8 mouse cellular contexts compared by ENCODE assay signal in genomic region chr2:80446308-80447151, GRCm38 (mm10). TPM values are rescaled to one million over a fixed set of nuclear protein-coding genes. Genes with fewer than 3 reads are reported as not detected.
A peak's percentile ranks its signal among the peaks of the same experiment; 100 is the strongest.
DNase-seq lines count a peak whose midpoint lies in the region; ATAC-seq and TF ChIP-seq lines count a peak whose summit lies in the region.

No protein-coding gene starts in this region.

- peak; percentile 52 for ATAC-seq in granulocyte monocyte progenitor cell, adult 5-6 weeks (replicated peaks; ENCODE audit: poor library complexity, severe bottlenecking)
- ATAC-seq in intestine, embryonic 16.5 days, result peak; percentile 75
- peak; percentile 43 for ATAC-seq in limb, embryonic 12.5 days (ENCODE audit: insufficient number of reproducible peaks, insufficient read depth, low FRiP score, low TSS enrichment, low read depth)

- peak; percentile 8 to 41 for DNase-seq in left cerebral cortex, adult 18-20 months (ENCODE audit: low spot score in 2 of 2)
- DNase-seq in left cerebral cortex, adult 11 months (ENCODE audit: low spot score), result no peak
- peak; percentile 9 to 10 for DNase-seq in urinary bladder, postnatal 36 days (ENCODE audit: low spot score in 2 of 2)

- H3K27me3 ChIP-seq in intestine, embryonic 16.5 days (replicated peaks; ENCODE audit: control insufficient read depth, insufficient read depth, low read length), result peaks cover 8% of the 10 kb centered on the region
- 0 out of 2 replicates have a peak, but pooled peaks cover 4% of the 10 kb centered on the region for H3K27me3 ChIP-seq in limb, embryonic 12.5 days
- peaks cover 8% of the 10 kb centered on the region for H3K27me3 ChIP-seq in myocyte (ENCODE audit: control insufficient read depth, insufficient read depth, insufficient read length)

- H3ac ChIP-seq in myocyte (ENCODE audit: control insufficient read depth, insufficient read length), result no peak overlapping the region

- peak overlapping the region; percentile 70 for H3K9ac ChIP-seq in intestine, embryonic 16.5 days (ENCODE audit: low read depth, low read length)
- H3K9ac ChIP-seq in limb, embryonic 12.5 days (replicated peaks), result peak overlapping the region; percentile 81

- H3K27ac ChIP-seq in cortical plate, adult 2 months (ENCODE audit: insufficient read depth, low read length), result no peak overlapping the region
- H3K27ac ChIP-seq in intestine, embryonic 16.5 days (ENCODE audit: low read length), result no peak overlapping the region
- peak overlapping the region; percentile 88 for H3K27ac ChIP-seq in limb, embryonic 12.5 days

- TF ChIP-seq CTCF in cortical plate, adult 2 months (IDR thresholded peaks at IDR 0.05; ENCODE audit: extremely low read depth, insufficient read depth, low read length), result no peak

- H3K36me3 ChIP-seq in intestine, embryonic 16.5 days (ENCODE audit: control insufficient read depth, insufficient read depth, low read length), result no peaks in the 10 kb centered on the region
- 0 out of 2 replicates have a peak, but pooled peaks cover 7% of the 10 kb centered on the region for H3K36me3 ChIP-seq in limb, embryonic 12.5 days
- H3K36me3 ChIP-seq in myocyte (ENCODE audit: control insufficient read depth, insufficient read depth), result no peaks in the 10 kb centered on the region

- H3K4me2 ChIP-seq in intestine, embryonic 16.5 days (ENCODE audit: low read depth, low read length), result peak overlapping the region; percentile 99
- peak overlapping the region; percentile 96 for H3K4me2 ChIP-seq in limb, embryonic 12.5 days
- H3K4me2 ChIP-seq in myocyte (ENCODE audit: low read depth), result peak overlapping the region; percentile 99

- H3K4me1 ChIP-seq in cortical plate, adult 2 months (ENCODE audit: control insufficient read depth, insufficient read depth, low read length), result no peaks in the 10 kb centered on the region
- no peaks in the 10 kb centered on the region; the same call in 1 of the 2 replicates for H3K4me1 ChIP-seq in intestine, embryonic 16.5 days (ENCODE audit: control insufficient read depth, insufficient read depth, low read length)
- peaks cover 13% of the 10 kb centered on the region for H3K4me1 ChIP-seq in limb, embryonic 12.5 days (replicated peaks)

- TF ChIP-seq POLR2A in cortical plate, adult 2 months (IDR thresholded peaks at IDR 0.05; ENCODE audit: extremely low read depth, insufficient read depth, low read length), result no peak
- no peak for TF ChIP-seq POLR2A in myocyte (IDR thresholded peaks at IDR 0.05; ENCODE audit: insufficient read length, low read depth)

- H3K9me3 ChIP-seq in intestine, embryonic 16.5 days (ENCODE audit: control insufficient read depth, low read length), result no peaks in the 10 kb centered on the region
- H3K9me3 ChIP-seq in limb, embryonic 12.5 days, result no peaks in the 10 kb centered on the region; the same call in none of the 2 replicates

- no peaks in the 10 kb centered on the region for H3K79me2 ChIP-seq in myocyte (ENCODE audit: control insufficient read depth, insufficient read depth)

- WGBS in intestine, embryonic 16.5 days, result under 1% methylated on average over 54 of the region's 54 CpGs
- WGBS in limb, embryonic 12.5 days, result under 1% methylated on average over 54 of the region's 54 CpGs

- peak overlapping the region; percentile 43 for H3K4me3 ChIP-seq in cortical plate, adult 2 months (ENCODE audit: insufficient read depth, low read length)
- peak overlapping the region; percentile 66 for H3K4me3 ChIP-seq in intestine, embryonic 16.5 days (ENCODE audit: low read length)
- H3K4me3 ChIP-seq in limb, embryonic 12.5 days (replicated peaks), result peak overlapping the region; percentile 68
- peak overlapping the region; percentile 30 for H3K4me3 ChIP-seq in myocyte

TF ChIP-seq in myocyte, 11 proteins besides CTCF, POLR2A, EP300 and RAD21:
- TF ChIP-seq TCF12 (IDR thresholded peaks at IDR 0.05; ENCODE audit: insufficient read depth, poor library complexity, severe bottlenecking), result no peak
- TF ChIP-seq E2F4 (IDR thresholded peaks at IDR 0.05; ENCODE audit: insufficient read depth), result no peak
- TF ChIP-seq MAX (IDR thresholded peaks at IDR 0.05; ENCODE audit: low read depth), result no peak
- TF ChIP-seq USF1 (IDR thresholded peaks at IDR 0.05; ENCODE audit: low read depth), result no peak
- no peak for TF ChIP-seq REST (IDR thresholded peaks at IDR 0.05; ENCODE audit: insufficient read depth, insufficient read length)

RNA-seq across cellular contexts. Expression of gene Frzb, which starts 0.9 kb away (rescaled TPM):
- total RNA-seq in left cerebral cortex, adult 18-20 months (2021), result 10 to 100 TPM; 23.4 to 25.2 TPM
- 13.3 and 14.3 TPM in 2 replicates for polyA plus RNA-seq in cortical plate, adult 2 months (2012; rRNA removed)
- not detected in 2 replicates for total RNA-seq in granulocyte monocyte progenitor cell, adult 5-6 weeks (2014; fragmentation: Nextera tagmentation)
- not detected in 2 replicates for total RNA-seq in granulocyte monocyte progenitor cell, adult 5-6 weeks (2017)
- 1.9 and 2.4 TPM in 2 replicates for polyA plus RNA-seq in intestine, embryonic 16.5 days (2015; fragmentation: Nextera tagmentation; extraction: Ambion mirVana)
- polyA plus RNA-seq in limb, embryonic 12.5 days (2016; fragmentation: Nextera tagmentation; extraction: Ambion mirVana), result 54.7 and 56.2 TPM in 2 replicates
- polyA plus RNA-seq in myocyte (2012; fragmentation: generic; extraction: Trizol), result 0.06 TPM
